9 mouse cellular contexts compared by ENCODE assay signal in the genomic region with DNA sequence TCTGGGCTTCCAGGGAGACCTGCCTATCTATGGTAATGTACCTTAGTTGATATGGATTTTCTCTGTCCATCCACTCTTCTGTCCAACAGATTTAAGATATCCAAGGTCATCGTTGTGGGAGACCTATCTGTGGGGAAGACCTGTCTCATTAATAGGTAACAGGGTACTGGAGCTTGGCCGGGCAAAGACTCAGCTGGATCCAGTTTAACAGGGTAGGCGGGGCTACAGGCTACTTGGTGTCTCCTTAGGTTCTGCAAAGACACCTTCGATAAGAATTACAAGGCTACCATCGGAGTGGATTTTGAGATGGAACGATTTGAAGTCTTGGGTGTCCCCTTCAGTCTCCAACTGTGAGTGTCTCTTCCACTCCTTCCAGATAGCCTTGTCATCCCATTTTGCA. TPM values are rescaled to one million over a fixed set of nuclear protein-coding genes. Genes with fewer than 3 reads are reported as not detected.
A peak's percentile ranks its signal among the peaks of the same experiment; 100 is the strongest.
DNase-seq lines count a peak whose midpoint lies in the region; ATAC-seq and TF ChIP-seq lines count a peak whose summit lies in the region.
"Had no signal": no experiment of that assay in that cellular context is flagged by ENCODE, and none has a peak within 500 bp of the region (broad histone marks: within the 10 kb centered on the region; RNA-seq: fewer than 3 reads in every experiment).

No protein-coding gene starts in this region.

- H3K27ac ChIP-seq in layer of hippocampus, adult 2 months = peak overlapping the region; percentile 95
- peak overlapping the region; percentile 95; the same call in 1 of the 2 replicates for H3K27ac ChIP-seq in forebrain, postnatal 0 days (ENCODE audit: low read depth, low read length)
- peak overlapping the region; percentile 94 for H3K27ac ChIP-seq in neural tube, embryonic 15.5 days (replicated peaks)

- peaks cover 24% of the 10 kb centered on the region for H3K36me3 ChIP-seq in forebrain, postnatal 0 days (ENCODE audit: insufficient read depth)
- peaks cover 31% of the 10 kb centered on the region for H3K36me3 ChIP-seq in neural tube, embryonic 15.5 days

- no peak for TF ChIP-seq CTCF in layer of hippocampus, adult 2 months (conservative IDR thresholded peaks at IDR 0.05)
- no peak for TF ChIP-seq CTCF in forebrain, postnatal 0 days (IDR thresholded peaks at IDR 0.05; ENCODE audit: low read depth)

- peak overlapping the region; percentile 78 for H3K4me2 ChIP-seq in forebrain, postnatal 0 days (ENCODE audit: low read depth)
- peak overlapping the region; percentile 67 for H3K4me2 ChIP-seq in neural tube, embryonic 15.5 days

- DNase-seq in layer of hippocampus, adult 2 months (ENCODE audit: low spot score in 2 of 2) = no peak
- no peak for DNase-seq in layer of hippocampus, adult 9-11 months
- DNase-seq in forebrain, postnatal 0 days = no peak
- peak; percentile 82 to 90 for DNase-seq in kidney, postnatal 36 days
- no peak for DNase-seq in cerebellum, postnatal 36 days
- no peak for DNase-seq in adrenal gland, postnatal 4 days (ENCODE audit: low spot score in 2 of 2)
- no peak for DNase-seq in cerebellum, adult 11 months
- DNase-seq: cerebellum, adult 9-11 months had no signal

- H3K9ac ChIP-seq in forebrain, postnatal 0 days = no peak overlapping the region
- peak overlapping the region; percentile 83 for H3K9ac ChIP-seq in neural tube, embryonic 15.5 days (replicated peaks)

- H3K27me3 ChIP-seq in forebrain, postnatal 0 days (ENCODE audit: insufficient read depth, low read length) = no peaks in the 10 kb centered on the region
- H3K27me3 ChIP-seq in neural tube, embryonic 15.5 days (replicated peaks) = no peaks in the 10 kb centered on the region

- H3K9me3 ChIP-seq in forebrain, postnatal 0 days (ENCODE audit: low read length) = no peaks in the 10 kb centered on the region
- H3K9me3 ChIP-seq in neural tube, embryonic 15.5 days (replicated peaks) = no peaks in the 10 kb centered on the region

- WGBS in forebrain, postnatal 0 days = 79% methylated on average over 6 of the region's 6 CpGs
- WGBS in neural tube, embryonic 15.5 days = 69% methylated on average over 6 of the region's 6 CpGs

- ATAC-seq in forebrain, postnatal 0 days = no peak
- no peak for ATAC-seq in neural tube, embryonic 15.5 days (ENCODE audit: low FRiP score)

- peaks cover 10% of the 10 kb centered on the region; the same call in 1 of the 2 replicates for H3K4me1 ChIP-seq in forebrain, postnatal 0 days (ENCODE audit: insufficient read depth)
- H3K4me1 ChIP-seq in neural tube, embryonic 15.5 days = peaks cover 38% of the 10 kb centered on the region

- peak overlapping the region; percentile 79 for H3K4me3 ChIP-seq in layer of hippocampus, adult 2 months
- peak overlapping the region; percentile 80 for H3K4me3 ChIP-seq in forebrain, postnatal 0 days (ENCODE audit: low read depth, low read length)
- H3K4me3 ChIP-seq in neural tube, embryonic 15.5 days (replicated peaks) = peak overlapping the region; percentile 73

RNA-seq across cellular contexts. Expression of gene Rab34, which starts 1.8 kb away (rescaled TPM):
- total RNA-seq in layer of hippocampus, adult 2 months (2021) = 10 to 100 TPM; 33.3 TPM
- 76.9 and 83.5 TPM in 2 replicates for total RNA-seq in forebrain, postnatal 0 days (2014; rRNA removed)
- 50.8 and 55.5 TPM in 2 replicates for polyA plus RNA-seq in forebrain, postnatal 0 days (2015; fragmentation: Nextera tagmentation; extraction: Ambion mirVana)
- polyA plus RNA-seq in neural tube, embryonic 15.5 days (2015; fragmentation: Nextera tagmentation; extraction: Ambion mirVana) = 66.1 and 71.0 TPM in 2 replicates
- 100 to 1,000 TPM; 120 to 124 TPM for total RNA-seq in adrenal gland, postnatal 4 days (2021)

RNA-seq across cellular contexts. Expression of gene Proca1, which starts 3.2 kb away (rescaled TPM):
- 1 to 10 TPM; 3.7 to 5.5 TPM for total RNA-seq in layer of hippocampus, adult 2 months (2021)
- 0.81 and 2.4 TPM in 2 replicates for total RNA-seq in forebrain, postnatal 0 days (2014; rRNA removed)
- 2.5 and 3.3 TPM in 2 replicates for polyA plus RNA-seq in forebrain, postnatal 0 days (2015; fragmentation: Nextera tagmentation; extraction: Ambion mirVana)
- 3.3 and 4.8 TPM in 2 replicates for polyA plus RNA-seq in neural tube, embryonic 15.5 days (2015; fragmentation: Nextera tagmentation; extraction: Ambion mirVana)
- total RNA-seq in adrenal gland, postnatal 4 days (2021) = 1 to 10 TPM; 7.9 to 8.8 TPM

RNA-seq across cellular contexts. Expression of gene Rpl23a, which starts 6.7 kb away (rescaled TPM):
- 100 to 1,000 TPM; 747 to 755 TPM for total RNA-seq in layer of hippocampus, adult 2 months (2021)
- total RNA-seq in forebrain, postnatal 0 days (2014; rRNA removed) = 772 and 968 TPM in 2 replicates
- polyA plus RNA-seq in forebrain, postnatal 0 days (2015; fragmentation: Nextera tagmentation; extraction: Ambion mirVana) = 938 and 1,223 TPM in 2 replicates
- 774 and 869 TPM in 2 replicates for polyA plus RNA-seq in neural tube, embryonic 15.5 days (2015; fragmentation: Nextera tagmentation; extraction: Ambion mirVana)
- total RNA-seq in adrenal gland, postnatal 4 days (2021) = 1,000 to 10,000 TPM; 2,039 to 2,132 TPM

RNA-seq across cellular contexts. Expression of gene Tlcd1, which starts 13.5 kb away (rescaled TPM):
- total RNA-seq in layer of hippocampus, adult 2 months (2021) = 10 to 100 TPM; 21.1 to 24.3 TPM
- total RNA-seq in forebrain, postnatal 0 days (2014; rRNA removed) = 15.3 and 22.0 TPM in 2 replicates
- polyA plus RNA-seq in forebrain, postnatal 0 days (2015; fragmentation: Nextera tagmentation; extraction: Ambion mirVana) = 13.9 and 19.0 TPM in 2 replicates
- 19.3 and 20.0 TPM in 2 replicates for polyA plus RNA-seq in neural tube, embryonic 15.5 days (2015; fragmentation: Nextera tagmentation; extraction: Ambion mirVana)
- total RNA-seq in adrenal gland, postnatal 4 days (2021) = 10 to 100 TPM; 45.2 to 46.9 TPM

RNA-seq across cellular contexts. Expression of gene Nek8, which starts 13.6 kb away (rescaled TPM):
- total RNA-seq in layer of hippocampus, adult 2 months (2021) = 1 to 10 TPM; 2.6 to 3.3 TPM
- total RNA-seq in forebrain, postnatal 0 days (2014; rRNA removed) = 4.7 and 6.1 TPM in 2 replicates
- polyA plus RNA-seq in forebrain, postnatal 0 days (2015; fragmentation: Nextera tagmentation; extraction: Ambion mirVana) = 5.5 and 5.7 TPM in 2 replicates
- 7.0 and 9.7 TPM in 2 replicates for polyA plus RNA-seq in neural tube, embryonic 15.5 days (2015; fragmentation: Nextera tagmentation; extraction: Ambion mirVana)
- total RNA-seq in adrenal gland, postnatal 4 days (2021) = 10 to 100 TPM; 16.3 to 16.5 TPM

Comparison
In these comparisons a context has a peak if more than half of its experiments do, and no peak if none do; other contexts are left out.
1. DNase-seq: peak in kidney, postnatal 36 days (2 of 2); none in layer of hippocampus, adult 2 months (0 of 2), layer of hippocampus, adult 9-11 months (single experiment), forebrain, postnatal 0 days (single experiment), cerebellum, postnatal 36 days (0 of 2), adrenal gland, postnatal 4 days (0 of 2) and cerebellum, adult 11 months (single experiment).
2. Peak in every context shown above with its lines, with median percentiles within 50 percentile points of each other: H3K27ac ChIP-seq and H3K4me3 ChIP-seq.